Mouse (Mus musculus) lung, postnatal 0 days (tissue): Measurements from ENCODE around the gene Wrap73. TPM values are rescaled to one million over a fixed set of nuclear protein-coding genes. Genes with fewer than 3 reads are reported as not detected.

Experiments used
- ATAC-seq: fragments of 200-750 bp; cut with Nextera tagmentation; 2 replicates; pipeline ENCODE4 v1.8.0; 2017; ENCODE audit warnings: moderate library complexity
- DNase-seq: peaks from one replicate; pipeline ENCODE4 v3.0.0-alpha.2; 2016; ENCODE audit warnings: low spot score
- H3K27ac ChIP-seq: fragments of 300-500 bp; sonication (generic); 2 replicates; pipeline ENCODE4 v1.5.1; 2014; ENCODE audit warnings: antibody characterized with exemption, mild to moderate bottlenecking, low read length, mixed read lengths
- H3K27me3 ChIP-seq: fragments of 300-500 bp; sonication (generic); replicated peaks from 2 replicates; pipeline ENCODE4 v1.6.1; 2014; ENCODE audit warnings: low read length, mixed read lengths; ENCODE audit not compliant: insufficient read depth
- H3K36me3 ChIP-seq: fragments of 300-500 bp; sonication (generic); 2 replicates; pipeline ENCODE4 v1.6.1; 2014; ENCODE audit warnings: low read length, mixed read lengths; ENCODE audit not compliant: insufficient read depth
- H3K4me1 ChIP-seq: fragments of 300-500 bp; sonication (generic); 2 replicates; pipeline ENCODE4 v1.6.1; 2014; ENCODE audit warnings: antibody characterized with exemption, low read depth, low read length, mixed read lengths; ENCODE audit not compliant: insufficient read depth
- H3K4me2 ChIP-seq: fragments of 300-500 bp; sonication (generic); replicated peaks from 2 replicates; pipeline ENCODE4 v1.6.1; 2014; ENCODE audit warnings: low read depth, mild to moderate bottlenecking, low read length, moderate library complexity, mixed read lengths
- H3K4me3 ChIP-seq: fragments of 300-500 bp; sonication (generic); 2 replicates; pipeline ENCODE4 v1.5.1; 2014; ENCODE audit warnings: low read depth, low read length
- H3K9ac ChIP-seq: fragments of 300-500 bp; sonication (generic); replicated peaks from 2 replicates; pipeline ENCODE4 v1.6.1; 2014; ENCODE audit warnings: low read depth, mild to moderate bottlenecking
- H3K9me3 ChIP-seq: fragments of 300-500 bp; sonication (generic); 2 replicates; pipeline ENCODE4 v1.6.1; 2016; ENCODE audit warnings: low read length, mixed read lengths
- CTCF ChIP-seq: IDR thresholded peaks from 2 replicates; pipeline ENCODE4 v1.5.1; 2016; ENCODE audit warnings: antibody characterized with exemption, mild to moderate bottlenecking
- EP300 ChIP-seq: IDR thresholded peaks from 2 replicates; pipeline ENCODE4 v1.6.1; 2016; ENCODE audit warnings: antibody characterized with exemption, mild to moderate bottlenecking, control low read depth
- WGBS: fragments of 180-500 bp; shearing (Covaris S2); extraction: QIAGEN DNeasy Blood & Tissue Kit; methylation state at CpG from one replicate; pipeline ENCODE4 v1.1.7; 2014; 5-methylcytosine and 5-hydroxymethylcytosine counted together
- polyA plus RNA-seq: library from polyadenylated mRNA; unstranded; fragments of >200 nt; fragmentation: Nextera tagmentation; extraction: Ambion mirVana; gene quantifications from 2 replicates; pipeline ENCODE4 v1.2.1, GENCODE M21; 2015

Wrap73 gene
- polyA plus RNA-seq, 1 experiment from 2014 or later, result 19.8 TPM

- Histone ChIP-seq H3K9ac (no peak overlapping the region), H3K36me3 (no peaks in the 10 kb centered on the region), H3K9me3 (no peaks in the 10 kb centered on the region), H3K4me2 (no peak overlapping the region), H3K27me3 (no peaks in the 10 kb centered on the region), H3K4me3 (no peak overlapping the region), H3K27ac (no peak overlapping the region), H3K4me1 (no peaks in the 10 kb centered on the region)
- TF ChIP-seq CTCF, result no peak
- no peak for TF ChIP-seq EP300
- ATAC-seq (no peak), DNase-seq (no peak)
- WGBS, result 67% methylated on average over 5 of the region's 5 CpGs
Measured at GRCm38 (mm10) chr4:154201511-154201910, 59.3 kb downstream of the Wrap73 start.

GRCm38 (mm10) chr4:154204532-154204931 is 62.4 kb downstream of the Wrap73 start:
- Histone ChIP-seq H3K4me1 (no peaks in the 10 kb centered on the region), H3K27me3 (no peaks in the 10 kb centered on the region), H3K4me3 (no peak overlapping the region), H3K4me2 (no peak overlapping the region), H3K9ac (no peak overlapping the region), H3K9me3 (no peaks in the 10 kb centered on the region), H3K36me3 (no peaks in the 10 kb centered on the region), H3K27ac (no peak overlapping the region)
- DNase-seq (no peak), ATAC-seq (no peak)
- WGBS, result 73% methylated on average over 7 of the region's 7 CpGs
- TF ChIP-seq EP300 (no peak), CTCF (no peak)

GRCm38 (mm10) chr4:154205392-154205791 is 63.2 kb downstream of the Wrap73 start:
- no peak for TF ChIP-seq CTCF
- peak; percentile 90 for TF ChIP-seq EP300
- Histone ChIP-seq H3K4me2 (no peak overlapping the region), H3K4me3 (no peak overlapping the region), H3K4me1 (no peaks in the 10 kb centered on the region), H3K36me3 (no peaks in the 10 kb centered on the region), H3K9me3 (no peaks in the 10 kb centered on the region), H3K27me3 (no peaks in the 10 kb centered on the region), H3K9ac (no peak overlapping the region), H3K27ac (no peak overlapping the region)
- DNase-seq, result peak; percentile 76
- ATAC-seq, result peak; percentile 84
- 32% methylated on average over 5 of the region's 5 CpGs for WGBS

GRCm38 (mm10) chr4:154207261-154207660 is 65.1 kb downstream of the Wrap73 start:
- H3K36me3 ChIP-seq, result no peaks in the 10 kb centered on the region
- no peak overlapping the region for H3K4me3 ChIP-seq
- no peaks in the 10 kb centered on the region for H3K4me1 ChIP-seq
- no peaks in the 10 kb centered on the region for H3K9me3 ChIP-seq
- TF ChIP-seq CTCF (peak; percentile 98), EP300 (no peak)
- H3K9ac ChIP-seq, result no peak overlapping the region
- no peak overlapping the region for H3K4me2 ChIP-seq
- DNase-seq, result peak; percentile 83
- WGBS, result 18% methylated on average over 5 of the region's 5 CpGs
- no peak for ATAC-seq
- H3K27ac ChIP-seq, result no peak overlapping the region
- no peaks in the 10 kb centered on the region for H3K27me3 ChIP-seq

GRCm38 (mm10) chr4:154209054-154209453 is 66.9 kb downstream of the Wrap73 start:
- no peaks in the 10 kb centered on the region for H3K27me3 ChIP-seq
- H3K36me3 ChIP-seq, result no peaks in the 10 kb centered on the region
- no peak overlapping the region for H3K4me2 ChIP-seq
- peak; percentile 35 for ATAC-seq
- H3K9me3 ChIP-seq, result no peaks in the 10 kb centered on the region
- DNase-seq, result peak; percentile 52
- TF ChIP-seq EP300 (no peak), CTCF (no peak)
- 56% methylated on average over 6 of the region's 6 CpGs for WGBS
- no peak overlapping the region for H3K4me3 ChIP-seq
- no peak overlapping the region for H3K27ac ChIP-seq
- no peak overlapping the region for H3K9ac ChIP-seq
- H3K4me1 ChIP-seq, result no peaks in the 10 kb centered on the region

- no peak for TF ChIP-seq EP300
- TF ChIP-seq CTCF, result no peak
- no peaks in the 10 kb centered on the region for H3K4me1 ChIP-seq
- H3K9ac ChIP-seq, result no peak overlapping the region
- no peak for ATAC-seq
- H3K4me3 ChIP-seq, result no peak overlapping the region
- no peaks in the 10 kb centered on the region for H3K36me3 ChIP-seq
- no peak overlapping the region for H3K27ac ChIP-seq
- no peaks in the 10 kb centered on the region for H3K9me3 ChIP-seq
- no peak for DNase-seq
- H3K27me3 ChIP-seq, result no peaks in the 10 kb centered on the region
- no peak overlapping the region for H3K4me2 ChIP-seq
- 17% methylated on average over 3 of the region's 3 CpGs for whole genome bisulfite sequencing
Measured at GRCm38 (mm10) chr4:154209825-154210224, 67.7 kb downstream of the Wrap73 start.

GRCm38 (mm10) chr4:154211459-154211858 is 69.3 kb downstream of the Wrap73 start:
- H3K4me1 ChIP-seq, result no peaks in the 10 kb centered on the region
- no peak overlapping the region for H3K27ac ChIP-seq
- no peak overlapping the region for H3K9ac ChIP-seq
- 74% methylated on average over 13 of the region's 13 CpGs for WGBS
- ATAC-seq, result no peak
- no peaks in the 10 kb centered on the region for H3K27me3 ChIP-seq
- TF ChIP-seq EP300, result no peak
- no peak for TF ChIP-seq CTCF
- no peaks in the 10 kb centered on the region for H3K36me3 ChIP-seq
- no peak overlapping the region for H3K4me2 ChIP-seq
- no peak overlapping the region for H3K4me3 ChIP-seq
- H3K9me3 ChIP-seq, result no peaks in the 10 kb centered on the region
- no peak for DNase-seq
